Mouse (Mus musculus) heart, embryonic 16.5 days (tissue): ENCODE results near the gene Arhgap40. TPM values are rescaled to one million over a fixed set of nuclear protein-coding genes. Genes with fewer than 3 reads are reported as not detected.

Experiments used
- ATAC-seq: fragments of 200-750 bp; cut with Nextera tagmentation; replicated peaks from 2 replicates; pipeline ENCODE4 v1.8.0; 2017; ENCODE audit warnings: moderate number of reproducible peaks; ENCODE audit not compliant: insufficient read depth, low FRiP score; ENCODE audit errors: extremely low read depth
- H3K27ac ChIP-seq: fragments of 300-500 bp; sonication (generic); 2 replicates; pipeline ENCODE4 v1.5.1; 2014; ENCODE audit warnings: mild to moderate bottlenecking, low read length, control low read depth, moderate library complexity
- H3K27me3 ChIP-seq: fragments of 300-500 bp; sonication (generic); 2 replicates; pipeline ENCODE4 v1.6.1; 2014; ENCODE audit warnings: low read length, mixed read lengths; ENCODE audit not compliant: control insufficient read depth, insufficient read depth
- H3K36me3 ChIP-seq: fragments of 300-500 bp; sonication (generic); 2 replicates; pipeline ENCODE4 v1.6.1; 2014; ENCODE audit not compliant: control insufficient read depth, insufficient read depth
- H3K4me1 ChIP-seq: fragments of 300-500 bp; sonication (generic); 2 replicates; pipeline ENCODE4 v1.6.1; 2014; ENCODE audit warnings: low read length, mixed read lengths; ENCODE audit not compliant: control insufficient read depth, insufficient read depth
- H3K4me2 ChIP-seq: fragments of 300-500 bp; sonication (generic); 2 replicates; pipeline ENCODE4 v1.6.1; 2014; ENCODE audit warnings: low read depth, mild to moderate bottlenecking, control low read depth, low read length
- H3K4me3 ChIP-seq: fragments of 300-500 bp; sonication (generic); 2 replicates; pipeline ENCODE4 v1.5.1; 2014; ENCODE audit warnings: mild to moderate bottlenecking, control low read depth, low read length
- H3K9ac ChIP-seq: fragments of 300-500 bp; sonication (generic); 2 replicates; pipeline ENCODE4 v1.6.1; 2014; ENCODE audit warnings: low read length, control low read depth
- H3K9me3 ChIP-seq: fragments of 300-500 bp; sonication (generic); replicated peaks from 2 replicates; pipeline ENCODE4 v1.6.1; 2016; ENCODE audit warnings: low read length; ENCODE audit not compliant: control insufficient read depth
- WGBS: fragments of 180-500 bp; shearing (Covaris S2); extraction: QIAGEN DNeasy Blood & Tissue Kit; methylation state at CpG from one replicate; pipeline ENCODE4 v1.1.7; 2014; 5-methylcytosine and 5-hydroxymethylcytosine counted together
- polyA plus RNA-seq: library from polyadenylated mRNA; unstranded; fragments of >200 nt; fragmentation: Nextera tagmentation; extraction: Ambion mirVana; gene quantifications from 2 replicates; pipeline ENCODE4 v1.2.1, GENCODE M21; 2015

Arhgap40 gene
- polyA plus RNA-seq, 1 experiment from 2014 or later = not detected

GRCm38 (mm10) chr2:158590495-158590894 lies 77.9 kb downstream of the Arhgap40 start:
- Histone ChIP-seq H3K4me1 (no peaks in the 10 kb centered on the region), H3K9ac (no peak overlapping the region)
- no peak for ATAC-seq

GRCm38 (mm10) chr2:158591286-158591685 lies 78.7 kb downstream of the Arhgap40 start:
- WGBS = 41% methylated on average over 5 of the region's 5 CpGs
- H3K36me3 ChIP-seq = no peaks in the 10 kb centered on the region
- H3K27ac ChIP-seq = no peak overlapping the region
- no peaks in the 10 kb centered on the region for H3K4me1 ChIP-seq
- H3K9ac ChIP-seq = no peak overlapping the region
- H3K4me2 ChIP-seq = no peak overlapping the region
- H3K4me3 ChIP-seq = no peak overlapping the region
- peaks cover 12% of the 10 kb centered on the region for H3K27me3 ChIP-seq
- H3K9me3 ChIP-seq = no peaks in the 10 kb centered on the region
- no peak for ATAC-seq

More at GRCm38 (mm10) chr2:158590495-158590894, 77.9 kb downstream of the Arhgap40 start:
- no peaks in the 10 kb centered on the region for H3K9me3 ChIP-seq
- 29% methylated on average over 3 of the region's 3 CpGs for WGBS
- H3K27me3 ChIP-seq = peaks cover 5% of the 10 kb centered on the region
- no peak overlapping the region for H3K27ac ChIP-seq
- no peak overlapping the region for H3K4me2 ChIP-seq
- no peak overlapping the region for H3K4me3 ChIP-seq
- H3K36me3 ChIP-seq = no peaks in the 10 kb centered on the region

DNA sequence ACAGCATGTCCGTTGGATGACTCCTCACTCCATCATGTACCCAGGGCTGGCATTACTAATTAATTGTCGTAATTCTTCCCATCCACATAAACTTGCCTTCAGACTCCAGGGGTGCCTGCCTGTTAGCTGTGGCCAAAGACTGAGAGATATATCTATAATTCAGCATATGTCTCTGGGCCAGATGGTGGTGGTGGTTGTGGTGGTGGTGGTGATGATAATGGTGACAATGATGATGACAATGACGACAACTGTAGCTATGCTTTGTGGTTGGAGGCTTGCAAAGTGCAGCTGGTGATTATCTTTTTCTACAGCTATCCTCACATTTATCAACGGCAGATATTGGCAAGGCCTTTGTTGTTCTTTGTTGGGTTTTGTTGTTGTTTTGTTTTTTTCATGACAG lies 80.8 kb downstream of the Arhgap40 start:
- peaks cover 12% of the 10 kb centered on the region for H3K27me3 ChIP-seq
- H3K27ac ChIP-seq = no peak overlapping the region
- ATAC-seq = no peak
- no peak overlapping the region for H3K4me3 ChIP-seq
- H3K4me2 ChIP-seq = no peak overlapping the region
- WGBS = 72% methylated on average over 4 of the region's 4 CpGs
- no peaks in the 10 kb centered on the region for H3K36me3 ChIP-seq
- no peaks in the 10 kb centered on the region for H3K4me1 ChIP-seq
- no peak overlapping the region for H3K9ac ChIP-seq
- no peaks in the 10 kb centered on the region for H3K9me3 ChIP-seq

GRCm38 (mm10) chr2:158595103-158595502 lies 82.5 kb downstream of the Arhgap40 start:
- Histone ChIP-seq H3K27me3 (peaks cover 25% of the 10 kb centered on the region), H3K27ac (no peak overlapping the region), H3K9ac (no peak overlapping the region), H3K4me1 (no peaks in the 10 kb centered on the region), H3K36me3 (no peaks in the 10 kb centered on the region), H3K4me2 (no peak overlapping the region), H3K9me3 (no peaks in the 10 kb centered on the region), H3K4me3 (no peak overlapping the region)
- ATAC-seq = no peak
- WGBS = 2% methylated on average over 12 of the region's 12 CpGs

GRCm38 (mm10) chr2:158595577-158595976 lies 83.0 kb downstream of the Arhgap40 start:
- WGBS = 26% methylated on average over 7 of the region's 7 CpGs
- Histone ChIP-seq H3K27me3 (peaks cover 26% of the 10 kb centered on the region), H3K4me2 (no peak overlapping the region), H3K9ac (no peak overlapping the region), H3K9me3 (no peaks in the 10 kb centered on the region), H3K36me3 (no peaks in the 10 kb centered on the region), H3K4me1 (no peaks in the 10 kb centered on the region), H3K27ac (no peak overlapping the region), H3K4me3 (no peak overlapping the region)
- no peak for ATAC-seq

GRCm38 (mm10) chr2:158596803-158597202 lies 84.2 kb downstream of the Arhgap40 start:
- no peak for ATAC-seq
- no peaks in the 10 kb centered on the region for H3K9me3 ChIP-seq
- H3K4me1 ChIP-seq = no peaks in the 10 kb centered on the region
- no peak overlapping the region for H3K4me2 ChIP-seq
- WGBS = 41% methylated on average over 1 of the region's 1 CpGs
- H3K4me3 ChIP-seq = no peak overlapping the region
- no peak overlapping the region for H3K9ac ChIP-seq
- H3K27ac ChIP-seq = no peak overlapping the region
- peaks cover 32% of the 10 kb centered on the region for H3K27me3 ChIP-seq
- H3K36me3 ChIP-seq = no peaks in the 10 kb centered on the region

Other genes starting within 250 kb of the Arhgap40 start
- gene Lbp, start 206.3 kb upstream of the Arhgap40 start, polyA plus RNA-seq = 10.9 and 16.0 TPM in 2 replicates
- gene Snhg11, start 137.2 kb upstream of the Arhgap40 start, polyA plus RNA-seq = 0.55 and 1.4 TPM in 2 replicates
- gene Ralgapb, start 102.9 kb upstream of the Arhgap40 start, polyA plus RNA-seq = 9.1 and 10.3 TPM in 2 replicates
- not detected in 2 replicates for gene Adig, start 10.2 kb upstream of the Arhgap40 start, polyA plus RNA-seq
- gene Slc32a1, start 98.0 kb downstream of the Arhgap40 start, polyA plus RNA-seq = not detected in 2 replicates
- 5.6 and 6.1 TPM in 2 replicates for gene Actr5, start 112.1 kb downstream of the Arhgap40 start, polyA plus RNA-seq
- 7.1 and 8.2 TPM in 2 replicates for gene Ppp1r16b, start 152.6 kb downstream of the Arhgap40 start, polyA plus RNA-seq